Mouse (Mus musculus): ENCODE data around the gene Lmod3. TPM values are rescaled to one million over a fixed set of nuclear protein-coding genes. Genes with fewer than 3 reads are reported as not detected.
"Not testable (repeated sequence)": the region's sequence is repeated elsewhere in the genome, so short reads cannot be mapped to it uniquely, and the experiment has no call there.

The Lmod3 gene
- total RNA-seq, 2 experiments from 2014 or later = 50.2 to 55.6 TPM

DNA sequence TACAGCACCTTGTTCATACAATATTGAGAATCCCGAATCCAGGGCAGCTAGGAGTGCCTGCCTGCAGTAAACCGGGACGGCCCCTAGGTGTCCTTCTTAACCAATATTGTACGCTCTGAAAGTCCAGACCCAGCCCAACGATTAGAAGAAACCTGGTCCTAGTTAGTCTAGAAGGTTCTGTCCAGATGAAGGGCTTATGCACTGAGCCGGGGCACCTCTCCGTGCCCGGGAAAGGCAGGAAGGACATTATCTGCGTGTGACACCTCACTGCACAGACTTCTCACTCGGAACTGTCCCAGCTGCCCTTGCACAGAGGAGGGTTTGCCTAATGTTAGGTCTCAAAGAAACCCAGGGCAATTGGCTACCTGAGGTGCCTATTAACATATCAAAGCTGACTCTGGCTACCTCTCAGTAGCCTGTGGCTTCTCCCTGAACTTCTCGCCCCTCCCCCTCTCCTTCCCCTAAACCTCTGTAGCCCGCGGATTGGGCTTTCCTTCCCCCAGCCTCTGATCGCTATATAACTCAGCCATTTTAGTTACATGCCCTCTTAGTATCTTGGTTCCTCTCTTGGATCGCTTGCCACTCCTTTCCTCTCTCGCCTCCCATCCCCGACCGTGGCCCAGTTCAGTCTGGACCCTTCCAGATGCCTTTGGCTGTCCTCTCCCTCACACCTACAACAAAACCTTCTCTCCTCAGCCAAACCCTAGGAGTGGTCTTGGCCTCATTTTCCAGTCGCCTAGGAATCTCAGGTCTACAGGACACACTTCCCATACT is 25.6 kb upstream of the Lmod3 start:
- DNase-seq = peak; percentile 79 to 83
- intact Hi-C loops (cut with DNase I) = loop anchor here (1.0 to 5.0 kb wide), 5 partner anchors 27 to 464 kb away; no protein-coding TSS in a partner anchor

DNA sequence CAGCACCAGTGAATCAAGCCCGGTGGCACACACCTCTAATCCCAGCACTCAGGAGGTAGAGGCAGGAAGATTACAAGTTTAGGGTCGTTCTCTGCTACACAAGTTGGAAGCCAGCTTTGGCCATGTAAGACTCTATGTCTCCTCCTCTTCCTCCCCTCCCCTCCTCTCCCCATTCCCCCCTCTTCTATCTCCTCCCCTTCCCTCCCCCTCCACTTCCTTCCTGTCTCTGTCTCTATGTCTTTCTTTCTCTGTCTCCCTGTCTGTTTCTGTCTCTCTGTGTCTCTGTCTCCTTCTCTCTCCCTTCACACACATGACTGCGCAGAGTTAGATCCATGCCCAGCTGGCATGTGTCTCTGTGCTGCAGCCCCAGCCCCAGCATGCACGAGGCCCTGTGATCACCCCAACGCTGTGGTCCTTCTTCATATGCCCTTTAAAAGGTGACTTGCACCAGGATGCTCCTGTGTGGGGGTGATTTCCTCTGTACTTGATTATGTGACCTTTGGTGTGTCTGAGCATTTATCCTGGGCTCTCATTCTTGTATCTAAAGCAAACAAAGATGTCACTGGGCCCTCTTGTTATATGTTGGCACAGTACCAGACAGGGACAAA is 24.4 kb upstream of the Lmod3 start:
- intact Hi-C loops (cut with DNase I) = loop anchor here (5.0 kb wide), 1 partner anchor 465 kb away; no protein-coding TSS in a partner anchor
- no peak for DNase-seq

DNA sequence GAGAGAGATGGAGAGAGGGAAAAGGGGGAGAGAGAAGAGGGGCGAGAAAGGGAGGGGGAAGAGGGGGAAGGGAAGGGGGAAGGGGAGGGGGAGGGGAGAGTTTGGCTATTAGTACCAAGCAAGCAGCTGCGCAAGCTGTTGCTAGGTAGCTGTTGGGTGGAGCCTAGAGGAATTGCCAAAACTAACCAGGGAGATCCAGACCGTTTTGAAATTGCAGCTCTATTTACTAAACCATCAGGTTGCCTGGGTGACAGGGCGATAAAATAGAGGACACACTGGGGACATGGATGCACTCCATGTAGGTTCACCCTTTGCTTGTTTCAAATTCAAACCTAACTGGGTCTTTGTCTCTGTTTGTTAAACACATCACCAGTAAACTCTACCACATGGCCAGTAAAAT is 23.8 kb upstream of the Lmod3 start:
- intact Hi-C loops (cut with DNase I) = loop anchor here (5.0 kb wide), 1 partner anchor 466 kb away; no protein-coding TSS in a partner anchor
- DNase-seq = peak; percentile 47 to 67

DNA sequence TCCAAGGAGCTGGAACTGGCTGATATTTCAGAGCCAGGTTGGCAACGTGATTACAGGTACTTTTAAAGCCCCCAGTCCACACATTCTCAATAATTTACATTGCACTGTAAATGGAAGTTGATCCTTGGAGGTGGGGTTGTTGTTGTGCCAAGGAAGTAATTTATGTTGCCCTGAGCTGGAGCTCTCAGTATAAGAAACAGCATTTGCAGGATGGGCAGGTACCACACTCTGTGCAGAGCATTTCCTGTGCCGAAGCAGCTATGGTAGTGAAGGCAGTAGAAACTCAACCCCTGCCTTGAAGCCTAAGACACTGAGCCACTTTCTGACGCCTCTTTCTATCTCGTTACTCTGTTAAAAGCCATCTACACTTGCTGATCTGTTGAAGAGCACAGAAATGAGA is 23.2 kb upstream of the Lmod3 start:
- intact Hi-C loops (cut with DNase I) = loop anchor here (5.0 kb wide), 1 partner anchor 467 kb away; no protein-coding TSS in a partner anchor
- no peak for DNase-seq

DNA sequence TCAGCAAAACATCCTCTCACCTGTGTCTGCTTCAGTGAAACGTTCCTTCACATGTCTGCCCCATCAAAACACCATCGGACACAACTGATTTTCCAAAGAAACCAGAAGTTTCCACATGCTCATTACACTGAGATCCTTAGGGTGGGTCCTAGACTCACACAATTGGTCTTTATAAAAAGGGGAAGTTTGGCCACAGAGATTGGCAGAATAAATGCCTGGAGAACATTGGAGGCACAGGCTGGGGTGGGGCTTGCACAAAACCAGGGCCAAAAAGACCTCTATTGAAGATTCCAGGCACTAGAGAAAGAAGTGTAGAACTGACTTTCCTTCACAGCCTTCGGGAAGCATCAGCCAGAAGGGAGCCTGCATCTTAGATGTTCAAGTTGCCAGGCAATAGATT is 21.2 kb upstream of the Lmod3 start:
- DNase-seq = no peak
- intact Hi-C loops (cut with DNase I) = no loop called here

DNA sequence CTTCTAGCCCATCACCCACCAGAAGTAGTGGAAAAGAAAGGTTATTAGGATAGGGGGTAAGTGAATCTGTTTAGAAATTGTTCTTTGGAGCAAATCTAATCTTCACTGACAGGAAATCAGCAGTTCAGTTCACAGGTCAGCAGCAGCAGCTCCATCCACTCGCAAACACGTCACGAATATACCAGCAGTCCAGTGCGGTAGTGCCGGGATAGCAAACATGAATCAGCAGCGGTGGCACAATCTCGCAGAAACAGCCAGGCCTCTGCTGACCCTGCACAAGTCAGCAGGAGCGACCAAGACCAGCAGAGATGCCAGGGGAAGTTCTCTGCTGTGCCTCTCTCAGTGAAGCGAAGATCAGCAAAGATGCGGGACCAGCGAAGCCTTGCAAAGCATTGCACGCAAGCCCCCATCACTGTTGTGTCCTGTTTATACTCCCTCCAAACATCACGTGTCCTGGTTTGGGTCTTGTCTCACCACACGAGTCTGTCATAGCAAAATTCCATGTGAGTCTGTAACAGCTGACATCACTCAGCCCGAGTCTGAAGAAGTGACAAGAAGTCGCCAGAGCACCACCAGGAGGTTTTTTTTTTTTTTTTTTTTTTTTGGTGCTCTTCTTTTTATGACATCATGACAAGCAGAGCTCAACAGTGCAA is 20.6 kb upstream of the Lmod3 start:
- intact Hi-C loops (cut with DNase I) = no loop called here
- DNase-seq = no peak

DNA sequence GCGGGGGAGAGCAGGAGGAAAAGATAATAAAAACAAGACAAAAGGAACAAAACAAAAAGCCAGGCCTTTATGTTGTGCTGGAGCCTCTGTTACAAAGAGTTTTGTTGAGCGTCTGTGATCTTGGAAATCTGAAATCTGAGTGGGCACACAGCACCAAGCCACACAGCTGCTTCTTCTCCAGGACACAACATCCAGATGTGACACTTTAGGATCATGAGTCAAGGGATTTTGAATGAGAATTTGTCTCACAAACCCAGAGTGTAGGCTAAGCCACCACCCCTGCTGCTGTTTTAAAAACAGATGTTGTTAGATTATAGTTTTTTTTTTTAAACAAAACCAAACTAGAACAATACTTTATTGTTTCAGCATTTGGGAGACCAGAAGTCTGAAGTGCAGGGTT is 19.8 kb upstream of the Lmod3 start:
- no peak for DNase-seq
- intact Hi-C loops (cut with DNase I) = no loop called here

DNA sequence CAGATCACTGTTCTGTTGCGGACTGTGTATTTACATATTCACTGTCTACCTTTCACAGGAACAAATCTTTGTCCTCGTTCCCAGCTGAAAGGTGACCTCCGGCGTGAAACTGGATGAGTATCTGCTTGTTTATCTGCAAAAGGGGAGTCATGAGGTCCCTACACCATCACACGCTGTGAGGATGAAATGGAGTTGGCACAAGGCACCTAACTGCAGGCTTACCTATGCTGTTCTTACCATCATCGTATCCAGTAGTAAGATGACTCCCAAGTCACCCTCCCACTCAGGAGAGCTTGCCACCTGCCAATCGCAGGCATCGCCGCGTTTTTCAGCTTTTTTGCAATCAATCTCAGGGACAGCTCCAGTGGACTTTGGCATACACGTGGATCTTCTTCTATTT is 17.0 kb upstream of the Lmod3 start:
- intact Hi-C loops (cut with DNase I) = no loop called here
- DNase-seq = no peak

DNA sequence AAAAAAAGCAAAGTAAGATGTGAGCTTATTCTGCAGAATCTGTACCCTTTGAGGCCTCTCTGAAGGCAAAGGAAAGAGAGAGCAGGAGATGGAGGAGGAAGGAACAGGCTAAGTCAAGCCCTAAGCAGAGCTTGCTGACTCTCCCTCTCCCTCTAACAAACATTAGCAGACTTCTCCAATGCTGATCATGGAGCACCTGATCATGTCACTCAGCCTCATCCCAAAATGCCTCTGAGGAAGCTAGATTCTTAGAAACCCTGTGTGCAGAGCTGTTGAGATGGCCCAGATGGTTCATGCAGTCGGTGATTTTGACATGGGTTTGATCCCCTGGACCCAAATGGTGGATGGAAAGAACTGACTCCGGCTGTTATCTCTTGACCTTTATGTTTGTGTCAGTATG is 14.6 kb upstream of the Lmod3 start:
- no peak for DNase-seq
- intact Hi-C loops (cut with DNase I) = no loop called here

DNA sequence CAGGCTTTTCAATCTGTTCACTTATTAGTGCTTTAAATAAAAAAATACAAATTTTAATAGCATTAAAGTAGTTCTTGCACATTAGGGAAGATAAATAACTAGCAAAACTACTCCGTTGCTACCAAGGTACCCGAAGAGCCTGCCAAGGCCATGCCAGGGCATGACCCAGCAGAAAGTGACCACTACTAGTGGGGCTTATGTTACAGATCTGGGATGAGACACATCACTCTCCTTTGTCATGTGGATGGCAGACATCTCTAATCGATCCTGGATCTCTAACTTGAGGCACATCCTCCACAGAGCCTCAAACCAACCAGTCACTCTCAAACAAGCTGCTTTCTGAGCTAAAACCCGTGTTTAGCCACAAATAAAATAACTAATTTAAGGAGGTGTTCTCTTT is 14.1 kb upstream of the Lmod3 start:
- DNase-seq = no peak
- intact Hi-C loops (cut with DNase I) = no loop called here

DNA sequence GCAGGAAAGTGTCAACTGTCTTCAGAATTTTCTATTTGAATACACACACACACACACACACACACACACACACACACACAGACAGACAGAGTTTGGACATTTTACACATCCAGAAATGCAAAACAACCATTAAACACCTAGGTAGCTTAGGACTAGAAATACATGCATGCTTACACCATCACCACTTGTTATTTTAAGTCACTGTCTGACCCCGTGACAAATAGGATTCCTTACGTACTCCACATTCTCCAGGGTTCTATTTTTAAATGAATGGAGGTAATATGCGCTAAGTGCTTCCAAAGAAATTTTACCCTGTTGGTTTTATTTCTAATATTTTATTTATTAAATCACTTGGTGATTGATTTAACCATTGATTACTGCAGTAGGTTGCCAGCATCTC is 13.1 kb upstream of the Lmod3 start:
- DNase-seq = no peak
- intact Hi-C loops (cut with DNase I) = no loop called here

DNA sequence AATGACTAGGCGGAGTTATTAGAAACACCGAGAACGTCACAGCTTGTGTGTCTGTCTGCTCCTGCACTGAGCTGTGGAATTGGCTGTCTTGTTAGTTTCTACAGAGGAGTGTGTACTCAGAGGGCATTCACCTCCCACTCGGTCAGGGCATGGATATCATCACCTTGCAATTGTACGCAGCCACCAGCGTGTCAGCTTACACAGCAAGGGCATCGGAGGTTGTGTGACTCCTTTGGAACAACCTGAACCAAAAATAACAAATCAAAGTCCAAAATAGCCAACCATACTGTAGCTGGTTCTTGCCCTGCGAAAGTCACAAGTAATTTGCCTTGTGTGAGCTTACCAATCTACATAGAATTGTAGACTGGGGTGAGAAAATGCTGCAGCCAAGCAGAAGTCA is 12.7 kb upstream of the Lmod3 start:
- DNase-seq = peak; percentile 20 to 50
- intact Hi-C loops (cut with DNase I) = no loop called here

DNA sequence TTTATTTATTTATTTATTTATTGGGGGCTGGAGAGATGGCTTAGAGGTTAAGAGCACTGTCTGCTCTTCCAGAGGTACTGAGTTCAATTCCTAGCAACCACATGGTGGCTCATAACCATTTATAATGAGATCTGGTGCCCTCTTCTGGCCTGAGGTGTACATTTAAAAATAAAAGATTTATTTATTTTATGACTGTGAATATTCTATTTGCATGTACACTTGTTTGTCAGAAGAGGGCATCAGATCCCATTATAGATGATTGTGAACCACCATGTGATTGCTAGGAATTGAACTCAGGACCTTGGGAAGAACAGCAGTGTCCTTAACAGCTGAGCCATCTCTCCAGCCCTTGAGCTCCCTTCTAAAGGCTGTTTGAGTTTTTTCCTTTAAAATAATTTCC is 11.2 kb upstream of the Lmod3 start:
- DNase-seq; intact Hi-C loops (cut with DNase I): not testable (repeated sequence)

DNA sequence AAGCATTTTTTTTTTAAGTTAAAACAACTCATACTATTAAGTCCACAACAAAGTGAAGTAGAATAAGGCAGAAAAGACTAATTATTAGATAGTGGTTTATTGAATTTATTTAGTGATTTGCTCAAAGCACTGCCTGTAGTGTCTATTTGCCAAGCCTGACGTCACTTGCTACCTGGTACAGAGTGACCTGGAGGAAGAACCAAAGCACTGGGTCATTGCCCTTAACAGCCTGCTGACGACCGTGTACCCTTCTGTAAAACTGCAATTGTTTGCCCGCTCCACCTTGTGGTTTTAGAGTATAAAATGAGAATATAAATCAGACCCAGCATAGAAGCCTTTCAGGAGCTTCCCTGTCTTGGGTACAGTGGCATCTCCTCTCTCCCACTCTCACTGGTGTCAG is 9.7 kb upstream of the Lmod3 start:
- intact Hi-C loops (cut with DNase I) = no loop called here
- DNase-seq = no peak

DNA sequence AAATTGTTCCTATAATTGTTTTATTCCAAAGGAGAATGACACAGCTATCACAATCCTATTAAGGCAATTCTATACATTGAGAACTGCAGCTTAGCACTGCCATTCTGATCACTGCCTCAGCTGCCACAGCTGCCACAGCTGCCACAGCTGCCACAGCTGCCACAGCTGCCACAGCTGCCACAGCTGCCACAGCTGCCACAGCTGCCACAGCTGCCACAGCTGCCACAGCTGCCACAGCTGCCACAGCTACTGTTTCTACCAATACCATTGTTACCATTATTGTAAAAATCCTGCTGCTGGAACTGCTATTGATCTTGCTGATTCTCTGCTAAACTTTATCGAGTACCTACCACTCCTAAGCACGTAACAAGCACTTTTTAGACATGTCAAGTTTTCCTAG is 7.4 kb upstream of the Lmod3 start:
- intact Hi-C loops (cut with DNase I) = not testable (repeated sequence)

DNA sequence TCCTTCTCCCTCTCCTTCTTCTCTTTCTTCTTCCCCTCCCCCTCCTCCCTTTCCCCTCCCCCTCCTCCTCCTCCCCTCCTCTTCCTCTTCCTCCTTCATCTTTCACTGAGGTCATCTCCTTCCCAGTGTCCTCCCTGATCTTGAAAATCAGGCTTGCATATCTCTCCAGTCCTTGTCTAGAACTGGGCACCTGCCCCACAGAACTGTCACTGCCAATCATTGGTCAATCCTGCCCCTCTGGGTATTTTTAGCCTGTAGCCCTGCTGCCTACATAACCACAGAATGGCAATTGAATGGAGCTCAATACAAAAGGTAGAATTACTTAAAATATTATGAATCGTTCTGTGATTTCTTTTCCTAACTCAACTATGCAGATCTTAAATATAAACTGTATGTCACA is 5.9 kb upstream of the Lmod3 start:
- intact Hi-C loops (cut with DNase I) = no loop called here

More for the DNA sequence above, 7.4 kb upstream of the Lmod3 start:
- DNase-seq = not testable (repeated sequence)

DNA sequence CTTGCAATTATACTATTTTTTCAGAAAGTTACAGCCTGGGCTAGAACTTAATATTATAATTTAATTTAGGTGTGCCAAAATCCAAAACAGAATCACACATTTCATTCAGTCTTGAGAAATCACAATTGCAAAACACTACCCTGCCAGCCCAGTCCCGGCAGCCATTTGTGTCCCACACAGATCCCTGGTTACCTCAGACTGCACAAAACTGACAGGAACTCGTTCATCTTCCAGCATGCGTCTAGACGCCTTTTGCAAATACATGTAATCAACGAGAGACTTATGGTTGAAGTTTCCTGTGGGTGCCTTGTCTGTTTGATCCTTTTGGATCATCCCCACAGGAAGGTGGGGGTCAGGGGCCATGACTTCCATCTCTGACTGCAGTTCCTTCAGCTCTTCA is 473 bp downstream of the Lmod3 start:
- intact Hi-C loops (cut with DNase I) = loop anchor here (5.0 kb wide), 1 partner anchor 490 kb away; no protein-coding TSS in a partner anchor
- peak in 1 of 2 experiments; percentile 15 for DNase-seq

More for the DNA sequence above, 5.9 kb upstream of the Lmod3 start:
- DNase-seq = peak in 1 of 2 experiments; percentile 33

DNA sequence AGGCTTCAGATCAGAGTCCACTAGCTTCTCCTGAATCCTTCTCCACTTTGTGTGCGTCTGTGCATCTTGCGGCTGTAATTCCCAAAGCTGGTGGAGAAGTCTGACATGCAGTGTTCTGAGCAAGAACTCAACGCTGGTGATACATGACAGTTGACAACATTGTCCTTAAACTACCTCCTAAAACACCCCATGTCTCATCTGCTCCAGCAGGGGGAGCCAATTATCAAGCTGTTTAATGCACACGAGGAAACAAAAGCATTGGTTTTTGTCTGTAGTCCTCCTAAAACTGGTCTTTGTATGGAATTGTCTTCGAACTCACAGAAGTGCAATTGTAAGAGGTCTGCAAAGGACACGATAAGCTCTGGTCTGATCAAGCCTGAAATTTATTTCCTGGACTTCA is 1.6 kb downstream of the Lmod3 start:
- peak; percentile 60 to 76 for DNase-seq
- intact Hi-C loops (cut with DNase I) = loop anchor here (1.0 to 5.0 kb wide), 4 partner anchors 28 to 491 kb away; no protein-coding TSS in a partner anchor

DNA sequence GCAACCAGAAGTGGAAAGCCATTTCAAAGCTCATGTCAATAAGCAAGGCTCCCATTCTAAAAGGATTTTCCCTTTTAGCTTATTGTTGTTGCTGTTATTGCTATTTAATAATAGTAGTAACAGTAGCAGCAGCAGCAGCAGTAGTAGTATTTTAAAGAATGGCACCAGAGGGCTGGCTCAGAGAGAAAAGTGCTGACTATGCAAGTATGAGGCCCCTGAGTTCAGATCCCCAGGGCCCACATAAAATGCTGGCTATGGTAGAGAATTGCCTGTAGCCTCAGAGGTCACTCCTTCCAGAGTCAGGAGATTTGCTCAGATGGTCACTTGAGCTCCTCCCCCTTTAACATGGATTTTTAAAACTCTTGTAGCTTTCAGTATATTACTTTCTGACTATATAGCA is 7.4 kb downstream of the Lmod3 start:
- intact Hi-C loops (cut with DNase I) = no loop called here

DNA sequence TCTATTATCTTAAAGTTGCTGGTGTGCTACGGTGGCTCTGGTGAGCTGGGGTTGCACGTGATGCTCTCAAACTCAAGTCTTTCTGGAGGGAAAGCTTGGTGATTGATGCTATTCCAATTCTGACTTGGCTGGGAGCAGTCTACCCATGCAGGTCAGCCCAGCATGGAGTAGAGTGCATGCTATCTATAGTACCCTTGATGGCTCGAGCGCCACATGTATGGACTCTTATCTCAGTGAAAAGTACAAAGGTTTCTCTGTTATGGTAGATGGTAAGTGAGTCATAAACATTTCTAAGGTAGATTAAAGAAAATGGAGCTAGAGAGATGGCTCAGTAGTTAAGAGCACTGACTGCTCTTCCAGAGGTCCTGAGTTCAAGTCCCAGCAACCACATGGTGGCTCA is 10.0 kb downstream of the Lmod3 start:
- DNase-seq = no peak
- intact Hi-C loops (cut with DNase I) = no loop called here

More for the DNA sequence above, 7.4 kb downstream of the Lmod3 start:
- no peak for DNase-seq

DNA sequence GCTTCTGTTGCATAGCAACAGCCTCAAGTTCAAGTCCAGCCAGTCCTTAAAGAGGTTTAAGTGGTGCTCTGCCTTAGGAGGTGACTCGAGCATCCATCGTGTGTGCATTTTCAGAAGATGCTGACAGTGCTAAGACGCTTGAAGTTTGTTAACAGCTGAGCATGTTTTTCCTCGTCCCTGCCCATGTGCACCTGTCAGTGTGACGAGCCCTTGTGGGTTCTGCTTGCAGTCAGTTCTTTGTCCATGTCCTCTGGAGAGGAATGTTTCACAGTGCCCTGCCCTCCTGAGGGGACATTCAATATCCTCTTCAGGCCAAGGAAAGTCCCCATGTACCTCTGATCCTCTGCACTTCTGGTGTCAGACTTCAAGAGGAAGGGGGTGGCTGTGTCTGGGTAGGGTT is 12.5 kb downstream of the Lmod3 start:
- intact Hi-C loops (cut with DNase I) = no loop called here
- DNase-seq = no peak

Data from heart, postnatal 14 days (tissue).